Mouse (Mus musculus) left cerebral cortex, adult 11 months (tissue): ENCODE data around the gene Ell2.

Experiments used
- DNase-seq: peaks from one replicate; pipeline ENCODE4 v3.0.0; 2022; ENCODE audit warnings: low spot score

Ell2 gene

DNA sequence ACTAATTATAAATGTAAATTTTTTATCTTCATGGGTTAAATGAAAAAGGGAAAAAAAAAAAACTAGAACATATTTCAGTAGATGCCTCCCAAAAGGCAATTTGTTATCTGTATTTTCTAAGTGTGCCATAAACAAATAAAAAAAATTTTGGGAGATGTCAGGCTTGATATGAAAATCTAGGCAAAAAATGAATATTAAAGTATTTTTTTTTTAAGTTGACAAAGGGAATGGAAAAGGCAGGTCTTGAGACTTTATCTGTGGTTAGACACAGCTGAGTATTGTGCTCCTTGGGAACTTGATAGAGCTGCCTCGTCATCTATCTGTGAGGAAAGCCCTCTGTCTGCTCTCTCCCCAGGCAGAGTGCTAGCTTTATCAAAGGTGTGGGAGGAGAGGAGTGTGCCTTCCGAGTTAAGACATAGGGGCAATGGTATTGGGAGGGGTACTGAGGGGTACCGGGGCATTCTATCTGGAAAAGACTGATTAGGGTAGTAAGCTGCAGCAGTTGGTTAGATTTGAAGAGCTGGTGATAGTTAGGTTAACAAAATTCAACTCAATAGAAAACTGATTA, 27.1 kb downstream of the Ell2 start:
- no peak for DNase-seq

- no peak for DNase-seq
These were observed 27.7 kb downstream of the Ell2 start for GRCm38 (mm10) chr13:75734231-75734630.

DNA sequence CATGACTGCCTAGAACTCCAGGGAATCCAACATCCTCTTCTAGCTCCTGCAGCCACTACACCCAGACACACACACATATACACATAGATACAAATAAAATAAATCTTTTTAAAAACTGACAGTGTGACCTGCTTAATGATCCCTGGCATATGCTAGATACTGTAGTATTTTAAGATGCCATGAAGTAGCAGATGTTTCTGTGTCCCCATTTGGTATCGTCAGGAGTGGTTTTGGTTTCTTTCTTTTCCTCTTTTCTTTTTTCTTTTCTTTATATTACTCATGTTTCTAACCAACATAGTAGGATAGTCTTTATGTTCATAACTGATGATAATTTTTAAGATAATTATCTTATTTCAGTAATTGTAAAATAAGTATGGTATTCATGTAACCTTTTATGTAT, 29.0 kb downstream of the Ell2 start:
- no peak for DNase-seq

DNA sequence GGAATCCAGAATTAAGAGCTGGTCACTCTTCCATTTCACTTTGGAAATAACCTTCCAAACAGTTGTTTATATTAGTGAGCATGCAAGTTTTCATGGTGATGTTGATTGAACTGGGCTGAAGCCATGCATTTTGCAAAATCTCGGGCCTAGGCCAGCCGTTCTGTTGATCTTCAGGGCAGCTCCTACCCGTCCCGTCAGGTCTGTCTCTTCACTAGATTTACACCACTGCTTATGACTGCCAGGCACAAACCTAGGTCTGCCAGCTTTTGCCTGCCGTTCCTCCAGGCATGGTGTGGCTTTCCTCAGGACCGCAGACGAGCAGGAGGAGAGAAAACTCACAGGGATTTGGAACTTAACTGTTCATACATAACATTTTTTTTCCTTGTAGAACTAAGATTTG, 31.4 kb downstream of the Ell2 start:
- DNase-seq: no peak

DNA sequence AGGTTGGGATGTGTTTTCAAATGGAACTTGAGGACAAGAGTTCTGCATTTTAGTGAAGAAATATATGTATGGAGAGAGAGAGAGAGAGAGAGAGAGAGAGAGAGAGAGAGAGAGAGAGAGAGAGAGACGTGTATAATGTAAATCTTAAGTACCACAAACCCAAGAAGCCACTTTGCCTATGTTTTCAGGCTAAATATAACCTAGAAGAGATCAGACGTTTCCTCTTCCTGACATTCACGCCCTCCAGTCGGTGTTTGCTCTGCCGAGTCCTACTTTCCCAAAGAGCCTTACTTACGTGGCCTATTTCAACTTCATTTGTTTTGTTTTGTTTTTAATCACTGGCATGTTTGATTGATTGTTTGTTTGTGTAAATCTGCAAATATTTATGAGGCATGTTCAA, 32.0 kb downstream of the Ell2 start:
- DNase-seq: no peak

- no peak for DNase-seq
These were observed 32.4 kb downstream of the Ell2 start for GRCm38 (mm10) chr13:75738957-75739356.

GRCm38 (mm10) chr13:75740018-75740417, 33.5 kb downstream of the Ell2 start:
- no peak for DNase-seq

DNA sequence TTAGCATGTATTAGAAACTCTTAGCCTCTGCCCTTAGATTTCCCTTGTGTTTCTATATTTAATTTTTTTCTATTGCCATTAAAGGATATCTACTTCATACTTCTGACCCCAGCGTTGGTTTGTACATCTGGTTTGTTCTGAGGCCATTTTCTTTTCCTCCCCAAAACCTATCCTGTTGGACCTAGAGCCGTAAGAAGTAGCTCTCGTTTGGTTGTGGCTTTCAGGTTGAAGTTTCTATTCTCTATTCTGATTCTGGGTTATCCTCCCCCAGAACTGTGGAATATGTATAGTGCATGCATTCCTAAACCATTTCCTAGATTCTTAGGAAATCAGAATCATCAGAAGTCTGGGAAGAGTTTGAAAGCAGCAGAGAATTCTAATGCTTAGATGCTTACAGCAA, 34.6 kb downstream of the Ell2 start:
- no peak for DNase-seq

- DNase-seq: no peak
These were observed 35.5 kb downstream of the Ell2 start for GRCm38 (mm10) chr13:75741736-75742729.

GRCm38 (mm10) chr13:75742970-75743369, 36.4 kb downstream of the Ell2 start:
- no peak for DNase-seq

DNA sequence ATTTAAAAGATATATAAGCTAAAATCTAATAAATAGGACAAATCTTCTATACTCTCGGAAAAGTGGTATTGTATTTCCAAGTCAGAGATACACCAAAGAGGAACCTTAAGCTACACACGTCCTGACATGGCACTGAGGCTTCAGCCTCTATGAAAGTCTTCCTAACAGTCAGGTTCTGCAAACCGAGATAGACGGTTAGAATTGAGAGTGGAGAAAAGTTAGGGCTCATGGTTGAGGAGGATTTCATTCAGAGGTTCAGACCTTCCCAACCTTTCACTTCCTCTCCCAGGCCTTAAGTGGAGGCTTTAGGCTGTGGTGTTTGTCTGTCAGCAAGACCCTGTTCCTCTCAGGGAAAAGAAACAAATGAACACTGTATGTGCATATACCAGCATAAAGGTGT, 37.5 kb downstream of the Ell2 start:
- DNase-seq: no peak

- no peak for DNase-seq
These were observed 38.8 kb downstream of the Ell2 start for GRCm38 (mm10) chr13:75745328-75745727.

DNA sequence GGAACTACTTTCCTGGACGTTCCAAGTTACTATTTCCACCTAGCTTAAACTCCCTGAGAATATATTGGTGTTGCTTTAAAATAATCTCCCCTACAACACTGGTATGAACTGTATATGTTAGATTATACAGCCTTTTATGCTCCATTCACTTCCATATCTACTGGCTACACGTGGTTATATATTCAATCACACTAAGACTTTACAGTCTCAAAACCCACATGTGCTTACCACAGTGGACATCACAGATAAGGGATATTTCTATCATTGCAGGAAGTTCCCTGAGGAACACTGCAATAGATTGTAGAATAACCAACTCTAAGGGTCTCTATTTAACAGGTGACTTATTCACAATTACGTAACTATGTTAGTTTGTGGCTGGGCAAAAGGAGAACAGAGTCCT, 40.7 kb downstream of the Ell2 start:
- DNase-seq: no peak

GRCm38 (mm10) chr13:75748685-75749084, 42.1 kb downstream of the Ell2 start:
- DNase-seq: no peak

GRCm38 (mm10) chr13:75750785-75751184, 44.2 kb downstream of the Ell2 start:
- no peak for DNase-seq

- DNase-seq: no peak
These were observed 45.8 kb downstream of the Ell2 start for GRCm38 (mm10) chr13:75752216-75752938.

DNA sequence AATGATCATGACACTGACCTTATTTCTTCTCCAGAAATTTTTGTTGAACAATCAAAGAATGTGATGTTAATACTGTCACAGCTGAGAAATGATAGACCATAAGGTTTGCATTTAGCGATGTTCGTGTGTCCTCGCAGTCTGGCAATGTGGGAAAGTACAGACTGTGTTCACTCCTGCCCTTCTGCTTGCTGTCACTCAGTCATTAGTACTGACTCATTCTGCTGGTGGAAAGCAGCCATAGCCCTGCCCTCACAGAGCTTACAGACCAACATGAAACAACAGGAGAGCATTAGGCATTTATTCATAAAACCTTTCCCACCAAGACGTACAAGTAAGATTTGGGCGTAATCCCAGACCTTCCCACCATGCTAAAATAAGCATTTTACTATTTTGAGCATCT, 47.8 kb downstream of the Ell2 start:
- DNase-seq: no peak

- no peak for DNase-seq
These were observed 54.4 kb downstream of the Ell2 start for GRCm38 (mm10) chr13:75760859-75761548.

DNA sequence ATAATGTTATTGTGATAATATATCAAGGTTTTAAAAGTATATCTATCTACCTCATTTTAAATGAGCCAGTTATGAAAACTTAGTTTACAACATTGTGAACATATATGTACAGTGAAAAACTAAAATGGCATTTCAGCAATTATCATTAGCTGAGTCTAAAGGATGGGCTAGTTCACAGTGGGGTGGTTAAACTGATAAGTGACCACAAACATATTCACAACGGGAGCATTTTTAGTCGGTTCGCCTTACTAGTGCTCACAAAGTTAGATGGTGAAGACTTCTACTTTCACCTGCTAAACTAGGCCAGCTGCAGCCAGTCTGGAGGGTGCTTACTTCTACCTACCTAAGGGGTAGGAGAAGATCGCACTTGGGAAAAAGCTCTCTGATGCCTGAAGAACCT, 56.2 kb downstream of the Ell2 start:
- no peak for DNase-seq

GRCm38 (mm10) chr13:75763280-75763679, 56.7 kb downstream of the Ell2 start:
- no peak for DNase-seq

DNA sequence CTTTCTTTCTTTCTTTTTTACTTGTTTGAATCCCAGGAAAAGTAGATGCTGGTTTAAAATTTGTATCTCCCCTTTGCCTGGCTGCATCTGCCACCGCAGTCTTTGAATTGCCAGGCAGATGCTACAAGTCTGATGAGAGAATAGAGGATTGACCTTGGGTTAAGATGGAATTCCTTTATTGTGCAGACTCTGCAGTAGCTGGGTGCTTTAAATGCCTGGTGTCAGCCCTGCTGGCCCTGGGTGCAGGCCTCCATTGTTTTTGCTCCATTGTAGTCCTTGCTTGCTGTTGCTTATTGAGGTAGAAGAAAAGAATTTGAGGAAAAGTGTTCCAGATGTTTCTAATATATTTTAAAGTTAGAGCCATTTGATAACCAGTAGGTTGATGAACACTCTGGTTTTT, 59.2 kb downstream of the Ell2 start:
- DNase-seq: no peak

- no peak for DNase-seq
These were observed 59.7 kb downstream of the Ell2 start for GRCm38 (mm10) chr13:75766238-75766637.
